Mouse (Mus musculus) intestine, postnatal 0 days (tissue): ENCODE results near the gene Prkcb. TPM values are rescaled to one million over a fixed set of nuclear protein-coding genes. Genes with fewer than 3 reads are reported as not detected.

Experiments used
- ATAC-seq: fragments of 200-750 bp; cut with Nextera tagmentation; 2 replicates; pipeline ENCODE4 v1.8.0; 2017; ENCODE audit warnings: mild to moderate bottlenecking, moderate TSS enrichment, moderate library complexity
- H3K27ac ChIP-seq: fragments of 300-500 bp; sonication (generic); 2 replicates; pipeline ENCODE4 v1.5.1; 2014; ENCODE audit warnings: mild to moderate bottlenecking, low read depth, low read length, moderate library complexity
- H3K27me3 ChIP-seq: fragments of 300-500 bp; sonication (generic); replicated peaks from 2 replicates; pipeline ENCODE4 v1.6.1; 2014; ENCODE audit warnings: low read length, mixed read lengths; ENCODE audit not compliant: control insufficient read depth, insufficient read depth
- H3K36me3 ChIP-seq: fragments of 300-500 bp; sonication (generic); 2 replicates; pipeline ENCODE4 v1.6.1; 2014; ENCODE audit warnings: mild to moderate bottlenecking, moderate library complexity; ENCODE audit not compliant: control insufficient read depth, insufficient read depth
- H3K4me1 ChIP-seq: fragments of 300-500 bp; sonication (generic); replicated peaks from 2 replicates; pipeline ENCODE4 v1.6.1; 2014; ENCODE audit warnings: antibody characterized with exemption, low read length, mixed read lengths; ENCODE audit not compliant: control insufficient read depth, insufficient read depth
- H3K4me2 ChIP-seq: fragments of 300-500 bp; sonication (generic); replicated peaks from 2 replicates; pipeline ENCODE4 v1.6.1; 2014; ENCODE audit warnings: low read depth, mild to moderate bottlenecking, moderate library complexity
- H3K4me3 ChIP-seq: fragments of 300-500 bp; sonication (generic); 2 replicates; pipeline ENCODE4 v1.5.1; 2014; ENCODE audit warnings: low read depth, low read length
- H3K9ac ChIP-seq: fragments of 300-500 bp; sonication (generic); 2 replicates; pipeline ENCODE4 v1.6.1; 2014; ENCODE audit warnings: mild to moderate bottlenecking, low read depth, low read length
- H3K9me3 ChIP-seq: fragments of 300-500 bp; sonication (generic); 2 replicates; pipeline ENCODE4 v1.6.1; 2016; ENCODE audit warnings: mixed run types; ENCODE audit not compliant: control insufficient read depth
- CTCF ChIP-seq: sonication (generic); IDR thresholded peaks from 2 replicates; pipeline ENCODE4 v1.5.1; 2016; ENCODE audit warnings: low read depth, mild to moderate bottlenecking, control low read depth, antibody characterized with exemption, moderate library complexity
- WGBS: fragments of 180-500 bp; shearing (Covaris S2); extraction: QIAGEN DNeasy Blood & Tissue Kit; methylation state at CpG from one replicate; pipeline ENCODE4 v1.1.7; 2014; 5-methylcytosine and 5-hydroxymethylcytosine counted together
- polyA plus RNA-seq: library from polyadenylated mRNA; unstranded; fragments of >200 nt; fragmentation: Nextera tagmentation; extraction: Ambion mirVana; gene quantifications from 2 replicates; pipeline ENCODE4 v1.2.1, GENCODE M21; 2015

Gene Prkcb
- polyA plus RNA-seq, 1 experiment from 2014 or later: 4.7 TPM

- Histone ChIP-seq H3K4me1 (no peaks in the 10 kb centered on the region), H3K27me3 (no peaks in the 10 kb centered on the region), H3K4me3 (no peak overlapping the region), H3K9ac (no peak overlapping the region), H3K4me2 (no peak overlapping the region), H3K27ac (no peak overlapping the region), H3K9me3 (no peaks in the 10 kb centered on the region), H3K36me3 (no peaks in the 10 kb centered on the region)
- TF ChIP-seq CTCF: no peak
- ATAC-seq: no peak
Observed at GRCm38 (mm10) chr7:122475038-122475437, 186.5 kb downstream of the Prkcb start.

- H3K27ac ChIP-seq: no peak overlapping the region
- H3K9me3 ChIP-seq: no peaks in the 10 kb centered on the region
- ATAC-seq: no peak
- no peaks in the 10 kb centered on the region for H3K36me3 ChIP-seq
- no peak for TF ChIP-seq CTCF
- no peaks in the 10 kb centered on the region for H3K4me1 ChIP-seq
- no peak overlapping the region for H3K4me2 ChIP-seq
- WGBS: 82% methylated on average over 6 of the region's 6 CpGs
- H3K4me3 ChIP-seq: no peak overlapping the region
- H3K9ac ChIP-seq: no peak overlapping the region
- H3K27me3 ChIP-seq: no peaks in the 10 kb centered on the region
Observed at GRCm38 (mm10) chr7:122476697-122477096, 188.1 kb downstream of the Prkcb start.

GRCm38 (mm10) chr7:122477118-122477517 is 188.6 kb downstream of the Prkcb start:
- H3K4me2 ChIP-seq: no peak overlapping the region
- no peak for TF ChIP-seq CTCF
- H3K27ac ChIP-seq: no peak overlapping the region
- H3K4me3 ChIP-seq: no peak overlapping the region
- H3K27me3 ChIP-seq: no peaks in the 10 kb centered on the region
- no peak for ATAC-seq
- H3K4me1 ChIP-seq: no peaks in the 10 kb centered on the region
- no peak overlapping the region for H3K9ac ChIP-seq
- H3K36me3 ChIP-seq: no peaks in the 10 kb centered on the region
- no peaks in the 10 kb centered on the region for H3K9me3 ChIP-seq
- 60% methylated on average over 7 of the region's 7 CpGs for WGBS

- 29% methylated on average over 21 of the region's 21 CpGs for WGBS
- H3K27ac ChIP-seq: no peak overlapping the region
- no peaks in the 10 kb centered on the region for H3K36me3 ChIP-seq
- no peak overlapping the region for H3K4me2 ChIP-seq
- H3K27me3 ChIP-seq: no peaks in the 10 kb centered on the region
- no peak for ATAC-seq
- TF ChIP-seq CTCF: no peak
- no peak overlapping the region for H3K4me3 ChIP-seq
- no peak overlapping the region for H3K9ac ChIP-seq
- no peaks in the 10 kb centered on the region for H3K9me3 ChIP-seq
- H3K4me1 ChIP-seq: no peaks in the 10 kb centered on the region
Observed at GRCm38 (mm10) chr7:122477566-122478564, 189.3 kb downstream of the Prkcb start.

- H3K9me3 ChIP-seq: no peaks in the 10 kb centered on the region
- H3K4me3 ChIP-seq: no peak overlapping the region
- H3K4me1 ChIP-seq: no peaks in the 10 kb centered on the region
- 72% methylated on average over 8 of the region's 8 CpGs for WGBS
- no peak overlapping the region for H3K9ac ChIP-seq
- no peak for TF ChIP-seq CTCF
- H3K27ac ChIP-seq: no peak overlapping the region
- no peak for ATAC-seq
- no peak overlapping the region for H3K4me2 ChIP-seq
- H3K27me3 ChIP-seq: no peaks in the 10 kb centered on the region
- no peaks in the 10 kb centered on the region for H3K36me3 ChIP-seq
Observed at GRCm38 (mm10) chr7:122483949-122484348, 195.4 kb downstream of the Prkcb start.

- no peak overlapping the region for H3K9ac ChIP-seq
Observed at GRCm38 (mm10) chr7:122487929-122488571, 199.5 kb downstream of the Prkcb start.

More at GRCm38 (mm10) chr7:122487929-122488571, 199.5 kb downstream of the Prkcb start:
- no peak overlapping the region for H3K27ac ChIP-seq
- H3K4me3 ChIP-seq: no peak overlapping the region
- H3K4me2 ChIP-seq: no peak overlapping the region
- H3K36me3 ChIP-seq: no peaks in the 10 kb centered on the region
- H3K4me1 ChIP-seq: no peaks in the 10 kb centered on the region
- no peaks in the 10 kb centered on the region for H3K9me3 ChIP-seq
- no peaks in the 10 kb centered on the region for H3K27me3 ChIP-seq
- ATAC-seq: no peak
- 44% methylated on average over 11 of the region's 11 CpGs for WGBS
- no peak for TF ChIP-seq CTCF
